Mouse (Mus musculus) embryonic fibroblast, embryonic 13.5 days (primary cell): ENCODE measurements at regions not wholly inside any gene's neighbourhood (a gene's known extent, or its start where the extent isn't known, plus 50 kb on each side); places are given as distances from the start of the nearest gene placed in this dataset.
A peak's percentile ranks its signal among the peaks of the same experiment; 100 is the strongest.

ENCODE experiments used
- H3K27ac ChIP-seq: 2 replicates; pipeline ENCODE4 v1.5.1; 2012; ENCODE audit warnings: low read length, control low read depth, inconsistent platforms; ENCODE audit not compliant: insufficient read depth
- H3K4me1 ChIP-seq: 2 replicates; pipeline ENCODE4 v1.6.1; 2011; ENCODE audit warnings: low read length; ENCODE audit not compliant: control insufficient read depth, insufficient read depth
- H3K4me3 ChIP-seq: 2 replicates; pipeline ENCODE4 v1.5.1; 2011; ENCODE audit warnings: mild to moderate bottlenecking, control low read depth, low read length; ENCODE audit not compliant: insufficient read depth
- CTCF ChIP-seq: IDR thresholded peaks from 2 replicates; pipeline ENCODE4 v1.5.1; 2011; ENCODE audit warnings: mild to moderate bottlenecking, control low read depth, low read length, moderate library complexity, borderline replicate concordance; ENCODE audit not compliant: insufficient read depth
- POLR2A ChIP-seq: IDR thresholded peaks from 2 replicates; pipeline ENCODE4 v1.6.1; 2011; ENCODE audit warnings: low read depth, mild to moderate bottlenecking, control low read depth, low read length, moderate library complexity

- no peak overlapping the region for H3K27ac ChIP-seq
- peaks cover 6% of the 10 kb centered on the region for H3K4me1 ChIP-seq
- no peak for TF ChIP-seq POLR2A
- TF ChIP-seq CTCF = no peak
- H3K4me3 ChIP-seq = no peak overlapping the region
Observed at GRCm38 (mm10) chr13:99593846-99594813, 77.8 kb upstream of the Map1b start.

GRCm38 (mm10) chr13:99593243-99593635 lies 76.9 kb upstream of the Map1b start:
- Histone ChIP-seq H3K4me1 (peaks cover 6% of the 10 kb centered on the region), H3K27ac (no peak overlapping the region), H3K4me3 (no peak overlapping the region)
- no peak for TF ChIP-seq CTCF
- TF ChIP-seq POLR2A = no peak

- Histone ChIP-seq H3K27ac (peak overlapping the region; percentile 21; the same call in 1 of the 2 replicates), H3K4me1 (peaks cover 6% of the 10 kb centered on the region), H3K4me3 (no peak overlapping the region)
- TF ChIP-seq POLR2A (no peak), CTCF (no peak)
Observed at GRCm38 (mm10) chr13:99592596-99593242, 76.4 kb upstream of the Map1b start.

- H3K27ac ChIP-seq = no peak overlapping the region
- no peak for TF ChIP-seq CTCF
- no peak for TF ChIP-seq POLR2A
- no peak overlapping the region for H3K4me3 ChIP-seq
- H3K4me1 ChIP-seq = peaks cover 3% of the 10 kb centered on the region
Observed at GRCm38 (mm10) chr13:99588646-99589045, 72.3 kb upstream of the Map1b start.

GRCm38 (mm10) chr13:99583841-99584240 lies 67.5 kb upstream of the Map1b start:
- no peak overlapping the region for H3K4me3 ChIP-seq
- H3K4me1 ChIP-seq = no peaks in the 10 kb centered on the region
- no peak for TF ChIP-seq POLR2A
- TF ChIP-seq CTCF = no peak
- H3K27ac ChIP-seq = no peak overlapping the region

- Histone ChIP-seq H3K27ac (no peak overlapping the region), H3K4me1 (no peaks in the 10 kb centered on the region), H3K4me3 (no peak overlapping the region)
- no peak for TF ChIP-seq CTCF
- no peak for TF ChIP-seq POLR2A
Observed at GRCm38 (mm10) chr13:99580296-99580695, 64.0 kb upstream of the Map1b start.

GRCm38 (mm10) chr13:99579596-99580175 lies 63.3 kb upstream of the Map1b start:
- TF ChIP-seq CTCF (no peak), POLR2A (no peak)
- H3K4me1 ChIP-seq = no peaks in the 10 kb centered on the region
- H3K4me3 ChIP-seq = no peak overlapping the region
- no peak overlapping the region for H3K27ac ChIP-seq

GRCm38 (mm10) chr13:99577686-99578085 lies 61.3 kb upstream of the Map1b start:
- Histone ChIP-seq H3K4me1 (no peaks in the 10 kb centered on the region), H3K27ac (no peak overlapping the region), H3K4me3 (no peak overlapping the region)

GRCm38 (mm10) chr13:99573021-99573420 lies 56.7 kb upstream of the Map1b start:
- Histone ChIP-seq H3K4me1 (no peaks in the 10 kb centered on the region), H3K27ac (no peak overlapping the region), H3K4me3 (no peak overlapping the region)
- TF ChIP-seq CTCF (no peak), POLR2A (no peak)

More at GRCm38 (mm10) chr13:99577686-99578085, 61.3 kb upstream of the Map1b start:
- no peak for TF ChIP-seq POLR2A
- no peak for TF ChIP-seq CTCF
